Mouse (Mus musculus): Measurements from ENCODE around the gene Cdc37l1. TPM values are rescaled to one million over a fixed set of nuclear protein-coding genes. Genes with fewer than 3 reads are reported as not detected.

The Cdc37l1 gene
- total RNA-seq (2014; rRNA removed; ENCODE audit: low replicate concordance) (90.6 and 98.7 TPM in 2 replicates), polyA plus RNA-seq (2015; fragmentation: Nextera tagmentation; extraction: Ambion mirVana) (44.0 and 50.3 TPM in 2 replicates)

- peak within 1 kb of the TSS; percentile 99 for H3K27ac ChIP-seq (ENCODE audit: low read depth)
- peaks cover 11% of the 10 kb centered on the region for H3K4me1 ChIP-seq (ENCODE audit: control insufficient read depth, insufficient read depth)
- H3K9ac ChIP-seq (replicated peaks; ENCODE audit: low read depth, low read length), result peak within 1 kb of the TSS; percentile 94
- no peaks in the 10 kb centered on the region for H3K27me3 ChIP-seq (ENCODE audit: control insufficient read depth, insufficient read depth, low read length)
- TF ChIP-seq EP300 (IDR thresholded peaks at IDR 0.05; ENCODE audit: low read depth) (no peak; the same call in 1 of the 2 replicates), CTCF (IDR thresholded peaks at IDR 0.05; ENCODE audit: low read depth) (no peak)
- under 1% methylated on average over 37 of the region's 37 CpGs for WGBS
- DNase-seq (ENCODE audit: low spot score), result peak; percentile 95
- peak within 1 kb of the TSS; percentile 62 for H3K4me2 ChIP-seq (ENCODE audit: low read depth, low read length)
- H3K4me3 ChIP-seq (ENCODE audit: low read depth, low read length), result peak within 1 kb of the TSS; percentile 86
- peaks cover 11% of the 10 kb centered on the region for H3K36me3 ChIP-seq (replicated peaks; ENCODE audit: control insufficient read depth, insufficient read depth, low read length)
- no peaks in the 10 kb centered on the region for H3K9me3 ChIP-seq (replicated peaks; ENCODE audit: control insufficient read depth, low read length)
- ATAC-seq (ENCODE audit: insufficient read depth, low read depth), result peak; percentile 97
Measured at GRCm38 (mm10) chr19:28990194-28990589, at the start of gene Cdc37l1. Cdc37l1 (plus strand) TSS chr19:28990352.

- no peak for ATAC-seq (ENCODE audit: insufficient read depth, low read depth)
- TF ChIP-seq EP300 (IDR thresholded peaks at IDR 0.05; ENCODE audit: low read depth), result no peak
- Histone ChIP-seq H3K4me3 (ENCODE audit: low read depth, low read length) (no peak overlapping the region), H3K4me2 (ENCODE audit: low read depth, low read length) (no peak overlapping the region), H3K4me1 (ENCODE audit: control insufficient read depth, insufficient read depth) (0 out of 2 replicates have a peak, but pooled peaks cover 9% of the 10 kb centered on the region), H3K27me3 (ENCODE audit: control insufficient read depth, insufficient read depth, low read length) (no peaks in the 10 kb centered on the region), H3K36me3 (replicated peaks; ENCODE audit: control insufficient read depth, insufficient read depth, low read length) (peaks cover 10% of the 10 kb centered on the region; the same call in 1 of the 2 replicates), H3K9ac (replicated peaks; ENCODE audit: low read depth, low read length) (no peak overlapping the region), H3K9me3 (replicated peaks; ENCODE audit: control insufficient read depth, low read length) (no peaks in the 10 kb centered on the region), H3K27ac (ENCODE audit: low read depth) (peak overlapping the region; percentile 81)
- no peak for DNase-seq (ENCODE audit: low spot score)
- WGBS, result 51% methylated on average over 4 of the region's 4 CpGs
Measured at GRCm38 (mm10) chr19:28941271-28941670, 48.9 kb upstream of the Cdc37l1 start.

- Histone ChIP-seq H3K4me1 (ENCODE audit: control insufficient read depth, insufficient read depth) (peaks cover 18% of the 10 kb centered on the region), H3K9me3 (replicated peaks; ENCODE audit: control insufficient read depth, low read length) (no peaks in the 10 kb centered on the region; the same call in 1 of the 2 replicates), H3K36me3 (replicated peaks; ENCODE audit: control insufficient read depth, insufficient read depth, low read length) (no peaks in the 10 kb centered on the region), H3K4me3 (ENCODE audit: low read depth, low read length) (no peak overlapping the region), H3K27ac (ENCODE audit: low read depth) (peak overlapping the region; percentile 69), H3K9ac (replicated peaks; ENCODE audit: low read depth, low read length) (no peak overlapping the region), H3K4me2 (ENCODE audit: low read depth, low read length) (no peak overlapping the region), H3K27me3 (ENCODE audit: control insufficient read depth, insufficient read depth, low read length) (no peaks in the 10 kb centered on the region)
- ATAC-seq (ENCODE audit: insufficient read depth, low read depth), result peak; percentile 93
- DNase-seq (ENCODE audit: low spot score), result peak; percentile 77
- no peak for TF ChIP-seq EP300 (IDR thresholded peaks at IDR 0.05; ENCODE audit: low read depth)
- no peak for TF ChIP-seq CTCF (IDR thresholded peaks at IDR 0.05; ENCODE audit: low read depth)
- WGBS, result 6% methylated on average over 4 of the region's 4 CpGs
Measured at GRCm38 (mm10) chr19:28946782-28947181, 43.4 kb upstream of the Cdc37l1 start.

- Histone ChIP-seq H3K4me2 (ENCODE audit: low read depth, low read length) (no peak overlapping the region), H3K9ac (replicated peaks; ENCODE audit: low read depth, low read length) (no peak overlapping the region), H3K4me1 (ENCODE audit: control insufficient read depth, insufficient read depth) (peaks cover 18% of the 10 kb centered on the region), H3K27me3 (ENCODE audit: control insufficient read depth, insufficient read depth, low read length) (no peaks in the 10 kb centered on the region), H3K36me3 (replicated peaks; ENCODE audit: control insufficient read depth, insufficient read depth, low read length) (no peaks in the 10 kb centered on the region), H3K4me3 (ENCODE audit: low read depth, low read length) (no peak overlapping the region), H3K9me3 (replicated peaks; ENCODE audit: control insufficient read depth, low read length) (no peaks in the 10 kb centered on the region; the same call in 1 of the 2 replicates), H3K27ac (ENCODE audit: low read depth) (peak overlapping the region; percentile 69)
- ATAC-seq (ENCODE audit: insufficient read depth, low read depth), result no peak
- DNase-seq (ENCODE audit: low spot score), result no peak
- TF ChIP-seq CTCF (IDR thresholded peaks at IDR 0.05; ENCODE audit: low read depth) (no peak), EP300 (IDR thresholded peaks at IDR 0.05; ENCODE audit: low read depth) (no peak)
- WGBS, result 2% methylated on average over 2 of the region's 2 CpGs
Measured at GRCm38 (mm10) chr19:28947311-28947710, 42.8 kb upstream of the Cdc37l1 start.

- Histone ChIP-seq H3K4me2 (ENCODE audit: low read depth, low read length) (no peak overlapping the region), H3K27me3 (ENCODE audit: control insufficient read depth, insufficient read depth, low read length) (no peaks in the 10 kb centered on the region), H3K27ac (ENCODE audit: low read depth) (no peak overlapping the region), H3K4me3 (ENCODE audit: low read depth, low read length) (no peak overlapping the region), H3K36me3 (replicated peaks; ENCODE audit: control insufficient read depth, insufficient read depth, low read length) (no peaks in the 10 kb centered on the region), H3K9ac (replicated peaks; ENCODE audit: low read depth, low read length) (no peak overlapping the region), H3K9me3 (replicated peaks; ENCODE audit: control insufficient read depth, low read length) (no peaks in the 10 kb centered on the region; the same call in 1 of the 2 replicates), H3K4me1 (ENCODE audit: control insufficient read depth, insufficient read depth) (peaks cover 16% of the 10 kb centered on the region)
- no peak for TF ChIP-seq EP300 (IDR thresholded peaks at IDR 0.05; ENCODE audit: low read depth)
- no peak for TF ChIP-seq CTCF (IDR thresholded peaks at IDR 0.05; ENCODE audit: low read depth)
- ATAC-seq (ENCODE audit: insufficient read depth, low read depth) (no peak), DNase-seq (ENCODE audit: low spot score) (no peak)
- 80% methylated on average over 5 of the region's 5 CpGs for WGBS
Measured at GRCm38 (mm10) chr19:28951251-28951650, 38.9 kb upstream of the Cdc37l1 start.

GRCm38 (mm10) chr19:28963113-28963512 is 27.0 kb upstream of the Cdc37l1 start:
- Histone ChIP-seq H3K9me3 (replicated peaks; ENCODE audit: control insufficient read depth, low read length) (no peaks in the 10 kb centered on the region), H3K4me3 (ENCODE audit: low read depth, low read length) (peak overlapping the region; percentile 97), H3K36me3 (replicated peaks; ENCODE audit: control insufficient read depth, insufficient read depth, low read length) (no peaks in the 10 kb centered on the region), H3K27me3 (ENCODE audit: control insufficient read depth, insufficient read depth, low read length) (no peaks in the 10 kb centered on the region), H3K9ac (replicated peaks; ENCODE audit: low read depth, low read length) (peak overlapping the region; percentile 92; the same call in 1 of the 2 replicates), H3K4me2 (ENCODE audit: low read depth, low read length) (peak overlapping the region; percentile 77), H3K27ac (ENCODE audit: low read depth) (peak overlapping the region; percentile 96), H3K4me1 (ENCODE audit: control insufficient read depth, insufficient read depth) (peaks cover 19% of the 10 kb centered on the region)
- DNase-seq (ENCODE audit: low spot score), result peak; percentile 56
- no peak for TF ChIP-seq CTCF (IDR thresholded peaks at IDR 0.05; ENCODE audit: low read depth)
- no peak for TF ChIP-seq EP300 (IDR thresholded peaks at IDR 0.05; ENCODE audit: low read depth)
- 7% methylated on average over 3 of the region's 3 CpGs for WGBS
- ATAC-seq (ENCODE audit: insufficient read depth, low read depth), result 0 out of 2 replicates have a peak, but pooled peaks have one; percentile 19

Data from heart, postnatal 0 days (tissue).